Mouse (Mus musculus) megakaryocyte, embryonic 14.5 days (primary cell): Measurements from ENCODE around the gene Pibf1.

Experiments
- FLI1 ChIP-seq: IDR thresholded peaks from 2 replicates; pipeline ENCODE4 v1.6.1; 2012; ENCODE audit warnings: low read length, inconsistent platforms, mixed read lengths
- GATA1 ChIP-seq: IDR thresholded peaks from 3 replicates; pipeline ENCODE4 v1.6.1; 2012; ENCODE audit warnings: mixed read lengths, low read length, inconsistent platforms, borderline replicate concordance

- TF ChIP-seq GATA1 (no peak), FLI1 (no peak)
Observed at GRCm38 (mm10) chr14:99229071-99229780, 130.0 kb downstream of the Pibf1 start.
